Mouse (Mus musculus) liver, adult 2 months (tissue): ENCODE measurements at regions not wholly inside any gene's neighbourhood (a gene's known extent, or its start where the extent isn't known, plus 50 kb on each side); places are given as distances from the start of the nearest gene placed in this dataset.

Source experiments
- CTCF ChIP-seq: fragments of 200-500 bp; IDR thresholded peaks from 2 replicates; pipeline ENCODE4 v1.5.1; 2011; ENCODE audit warnings: low read depth, low read length, control low read depth
- POLR2A ChIP-seq: fragments of 200-500 bp; IDR thresholded peaks from 2 replicates; pipeline ENCODE4 v1.6.1; 2011; ENCODE audit warnings: low read length, control low read depth; ENCODE audit not compliant: insufficient read depth; ENCODE audit errors: extremely low read depth

- TF ChIP-seq CTCF (no peak), POLR2A (no peak)
Observed at GRCm38 (mm10) chr15:67410012-67410411, 909.3 kb upstream of the Lrrc6 start.
